Mouse (Mus musculus) brain, embryonic 14.5 days (tissue): ENCODE results near the gene Mroh3. TPM values are rescaled to one million over a fixed set of nuclear protein-coding genes. Genes with fewer than 3 reads are reported as not detected.
A peak's percentile ranks its signal among the peaks of the same experiment; 100 is the strongest.

ENCODE experiments used
- DNase-seq: peaks from one replicate; pipeline ENCODE4 v3.0.0-alpha.2; 2011; ENCODE audit warnings: low read depth
- CTCF ChIP-seq: fragments of 200-500 bp; IDR thresholded peaks from 2 replicates; pipeline ENCODE4 v1.5.1; 2012; ENCODE audit warnings: inconsistent platforms, mild to moderate bottlenecking, moderate library complexity, borderline replicate concordance; ENCODE audit not compliant: insufficient read depth, insufficient read length; ENCODE audit errors: extremely low read depth
- POLR2A ChIP-seq: fragments of 200-500 bp; IDR thresholded peaks from 2 replicates; pipeline ENCODE4 v1.6.1; 2012; ENCODE audit warnings: mild to moderate bottlenecking, inconsistent platforms, borderline replicate concordance; ENCODE audit not compliant: poor library complexity, insufficient read depth, insufficient read length, severe bottlenecking; ENCODE audit errors: extremely low read depth
- polyA plus RNA-seq: library from polyadenylated mRNA; depleted of rRNA; stranded (reverse); fragments of >200 nt; gene quantifications from 2 replicates; pipeline ENCODE4 v1.2.3, GENCODE M21; 2012; rRNA removed

Gene Mroh3
- polyA plus RNA-seq: 0.50 and 0.77 TPM in 2 replicates

GRCm38 (mm10) chr1:136212803-136213202, at the start of gene Mroh3:
Mroh3 (minus strand) TSS chr1:136212828.
- TF ChIP-seq CTCF (peak; percentile 72), POLR2A (no peak)
- DNase-seq: peak; percentile 64

- no peak for TF ChIP-seq CTCF
- DNase-seq: no peak
Observed at GRCm38 (mm10) chr1:136260635-136261238, 48.1 kb upstream of the Mroh3 start, which contains the start of gene Gpr25. Gpr25 (minus strand) TSS chr1:136260873.

- no peak for TF ChIP-seq CTCF
- TF ChIP-seq POLR2A: 0 out of 2 replicates have a peak, but pooled peaks have one; percentile 34
- peak; percentile 89 for DNase-seq
Observed at GRCm38 (mm10) chr1:136259893-136260634, 47.4 kb upstream of the Mroh3 start.

- TF ChIP-seq CTCF (no peak), POLR2A (no peak)
- DNase-seq: no peak
Observed at GRCm38 (mm10) chr1:136259543-136259892, 46.9 kb upstream of the Mroh3 start.

- TF ChIP-seq POLR2A: no peak
- TF ChIP-seq CTCF: no peak
- no peak for DNase-seq
Observed at GRCm38 (mm10) chr1:136258495-136258894, 45.9 kb upstream of the Mroh3 start.

- no peak for TF ChIP-seq POLR2A
- TF ChIP-seq CTCF: no peak
- DNase-seq: no peak
Observed at GRCm38 (mm10) chr1:136255657-136256056, 43.0 kb upstream of the Mroh3 start.

GRCm38 (mm10) chr1:136255174-136255573, 42.5 kb upstream of the Mroh3 start:
- DNase-seq: no peak
- TF ChIP-seq CTCF: no peak
- no peak for TF ChIP-seq POLR2A

GRCm38 (mm10) chr1:136254503-136255065, 42.0 kb upstream of the Mroh3 start:
- DNase-seq: no peak
- no peak for TF ChIP-seq POLR2A
- TF ChIP-seq CTCF: no peak

- TF ChIP-seq CTCF: no peak
- no peak for TF ChIP-seq POLR2A
- no peak for DNase-seq
Observed at GRCm38 (mm10) chr1:136253472-136253871, 40.8 kb upstream of the Mroh3 start.

- no peak for DNase-seq
- TF ChIP-seq POLR2A: no peak
- TF ChIP-seq CTCF: no peak
Observed at GRCm38 (mm10) chr1:136249662-136250061, 37.0 kb upstream of the Mroh3 start.

- no peak for DNase-seq
- TF ChIP-seq CTCF: no peak
- TF ChIP-seq POLR2A: no peak
Observed at GRCm38 (mm10) chr1:136247393-136247792, 34.8 kb upstream of the Mroh3 start.

- TF ChIP-seq CTCF (no peak), POLR2A (no peak)
- DNase-seq: no peak
Observed at GRCm38 (mm10) chr1:136244469-136244868, 31.8 kb upstream of the Mroh3 start.

- no peak for DNase-seq
Observed at GRCm38 (mm10) chr1:136241801-136242200, 29.2 kb upstream of the Mroh3 start.

GRCm38 (mm10) chr1:136238495-136238894, 25.9 kb upstream of the Mroh3 start:
- no peak for DNase-seq
- TF ChIP-seq POLR2A (no peak), CTCF (no peak)

More at GRCm38 (mm10) chr1:136241801-136242200, 29.2 kb upstream of the Mroh3 start:
- TF ChIP-seq CTCF: no peak
- TF ChIP-seq POLR2A: no peak

- TF ChIP-seq CTCF (peak; percentile 33; the same call in 1 of the 2 replicates), POLR2A (no peak)
- no peak for DNase-seq
Observed at GRCm38 (mm10) chr1:136234595-136235092, 22.0 kb upstream of the Mroh3 start.
